8 mouse cellular contexts compared by ENCODE assay signal in the genomic region with DNA sequence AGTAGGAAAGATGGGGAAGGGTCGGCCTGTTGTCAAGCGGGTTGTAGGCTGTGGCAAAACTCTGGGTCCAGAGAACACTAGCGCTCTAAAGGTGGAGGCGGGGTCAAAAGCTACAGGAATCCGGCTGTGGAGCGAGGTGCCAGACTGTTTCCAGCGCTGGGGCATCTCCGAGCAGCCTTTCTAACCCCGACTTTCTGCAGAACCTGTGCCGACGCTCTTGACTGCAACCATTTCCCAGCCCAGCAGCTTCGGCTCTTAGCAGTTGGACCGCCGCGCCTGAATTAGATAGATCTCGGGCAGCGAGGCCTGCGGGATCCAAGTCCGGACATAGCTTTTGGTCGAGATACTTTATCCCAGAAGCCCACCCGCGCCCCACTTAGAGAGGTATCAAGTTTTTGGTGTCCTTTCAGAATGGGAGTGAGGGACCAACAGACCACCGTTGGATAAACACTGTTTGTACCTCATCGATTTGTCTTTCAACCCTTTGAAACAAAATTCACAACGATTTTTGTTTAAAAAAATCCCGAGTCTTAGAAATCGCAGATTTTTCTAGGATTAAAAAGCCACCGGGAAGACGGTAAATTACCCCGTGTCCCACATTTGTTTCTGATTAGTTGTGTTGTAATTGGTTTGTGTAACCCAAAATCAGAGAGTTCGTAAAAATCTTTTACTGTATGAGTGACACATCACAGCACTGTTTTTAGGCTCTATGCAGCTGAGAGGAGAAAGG. TPM values are rescaled to one million over a fixed set of nuclear protein-coding genes. Genes with fewer than 3 reads are reported as not detected.
DNase-seq lines count a peak whose midpoint lies in the region; ATAC-seq lines count a peak whose summit lies in the region.

No protein-coding gene starts in this region.

- peaks cover 81% of the 10 kb centered on the region for H3K27me3 ChIP-seq in liver, embryonic 11.5 days (replicated peaks; ENCODE audit: control insufficient read depth, insufficient read depth, low read length)
- H3K27me3 ChIP-seq in embryonic facial prominence, embryonic 11.5 days (ENCODE audit: control insufficient read depth, insufficient read depth, low read length), result peaks cover 41% of the 10 kb centered on the region
- H3K27me3 ChIP-seq in hindbrain, embryonic 14.5 days (ENCODE audit: control insufficient read depth, insufficient read depth, low read length), result peaks cover 84% of the 10 kb centered on the region
- H3K27me3 ChIP-seq in midbrain, embryonic 13.5 days, result peaks cover 87% of the 10 kb centered on the region

- no peaks in the 10 kb centered on the region for H3K9me3 ChIP-seq in liver, embryonic 11.5 days (ENCODE audit: control insufficient read depth, low read length)
- no peaks in the 10 kb centered on the region for H3K9me3 ChIP-seq in embryonic facial prominence, embryonic 11.5 days (replicated peaks; ENCODE audit: control insufficient read depth, low read length)
- H3K9me3 ChIP-seq in hindbrain, embryonic 14.5 days (ENCODE audit: control insufficient read depth, low read length), result no peaks in the 10 kb centered on the region
- no peaks in the 10 kb centered on the region for H3K9me3 ChIP-seq in midbrain, embryonic 13.5 days

- H3K9ac ChIP-seq in liver, embryonic 11.5 days (ENCODE audit: low read depth, low read length), result no peak overlapping the region
- peak overlapping the region; percentile 26 for H3K9ac ChIP-seq in embryonic facial prominence, embryonic 11.5 days (replicated peaks; ENCODE audit: low read length)
- H3K9ac ChIP-seq in hindbrain, embryonic 14.5 days, result no peak overlapping the region
- H3K9ac ChIP-seq in midbrain, embryonic 13.5 days (replicated peaks), result no peak overlapping the region

- H3K27ac ChIP-seq in liver, embryonic 11.5 days (ENCODE audit: low read depth, low read length), result no peak overlapping the region
- no peak overlapping the region for H3K27ac ChIP-seq in embryonic facial prominence, embryonic 11.5 days (replicated peaks; ENCODE audit: low read depth, low read length)
- no peak overlapping the region for H3K27ac ChIP-seq in hindbrain, embryonic 14.5 days
- no peak overlapping the region for H3K27ac ChIP-seq in midbrain, embryonic 13.5 days

- no peaks in the 10 kb centered on the region for H3K36me3 ChIP-seq in liver, embryonic 11.5 days (ENCODE audit: control insufficient read depth, insufficient read depth, low read length)
- no peaks in the 10 kb centered on the region for H3K36me3 ChIP-seq in embryonic facial prominence, embryonic 11.5 days (replicated peaks; ENCODE audit: control insufficient read depth, insufficient read depth, low read depth, low read length)
- no peaks in the 10 kb centered on the region for H3K36me3 ChIP-seq in hindbrain, embryonic 14.5 days (replicated peaks; ENCODE audit: control insufficient read depth, insufficient read depth)
- no peaks in the 10 kb centered on the region for H3K36me3 ChIP-seq in midbrain, embryonic 13.5 days

- H3K4me1 ChIP-seq in liver, embryonic 11.5 days (replicated peaks; ENCODE audit: control insufficient read depth, insufficient read depth, low read length), result peaks cover 9% of the 10 kb centered on the region; the same call in 1 of the 2 replicates
- H3K4me1 ChIP-seq in embryonic facial prominence, embryonic 11.5 days (ENCODE audit: control insufficient read depth, insufficient read depth, low read length), result peaks cover 6% of the 10 kb centered on the region
- 0 out of 2 replicates have a peak, but pooled peaks cover 4% of the 10 kb centered on the region for H3K4me1 ChIP-seq in hindbrain, embryonic 14.5 days (replicated peaks; ENCODE audit: control insufficient read depth, insufficient read depth, low read length)
- peaks cover 34% of the 10 kb centered on the region for H3K4me1 ChIP-seq in midbrain, embryonic 13.5 days (replicated peaks)

- no peak for DNase-seq in liver, embryonic 11.5 days (ENCODE audit: low spot score)
- no peak for DNase-seq in liver
- DNase-seq in embryonic facial prominence, embryonic 11.5 days (ENCODE audit: low spot score), result peak; percentile 56
- peak; percentile 34 for DNase-seq in hindbrain, embryonic 14.5 days (ENCODE audit: low spot score)
- no peak for DNase-seq in urinary bladder, postnatal 36 days (ENCODE audit: low spot score in 2 of 2)
- no peak for DNase-seq in thymus, adult 18-20 months
- no peak for DNase-seq in frontal cortex, adult 2 months (ENCODE audit: extremely low spot score in 1 of 2, low spot score in 1 of 2)

- 3% methylated on average over 31 of the region's 31 CpGs for WGBS in liver, embryonic 11.5 days
- 2% methylated on average over 31 of the region's 31 CpGs for whole genome bisulfite sequencing in embryonic facial prominence, embryonic 11.5 days
- WGBS in hindbrain, embryonic 14.5 days, result 1% methylated on average over 31 of the region's 31 CpGs
- 2% methylated on average over 31 of the region's 31 CpGs for WGBS in midbrain, embryonic 13.5 days

- H3K4me3 ChIP-seq in liver, embryonic 11.5 days (ENCODE audit: low read depth, low read length), result peak overlapping the region; percentile 52; the same call in 1 of the 2 replicates
- peak overlapping the region; percentile 24 for H3K4me3 ChIP-seq in embryonic facial prominence, embryonic 11.5 days (ENCODE audit: low read depth, low read length)
- peak overlapping the region; percentile 29; the same call in 1 of the 2 replicates for H3K4me3 ChIP-seq in hindbrain, embryonic 14.5 days (replicated peaks; ENCODE audit: low read length)
- H3K4me3 ChIP-seq in midbrain, embryonic 13.5 days (replicated peaks), result peak overlapping the region; percentile 43

- no peak for ATAC-seq in liver, embryonic 11.5 days (replicated peaks; ENCODE audit: low FRiP score)
- ATAC-seq in embryonic facial prominence, embryonic 11.5 days (replicated peaks; ENCODE audit: insufficient number of reproducible peaks, low FRiP score, low TSS enrichment, low read depth), result no peak
- ATAC-seq in hindbrain, embryonic 14.5 days (ENCODE audit: low FRiP score), result no peak
- no peak for ATAC-seq in midbrain, embryonic 13.5 days

- peak overlapping the region; percentile 78 for H3K4me2 ChIP-seq in liver, embryonic 11.5 days
- H3K4me2 ChIP-seq in embryonic facial prominence, embryonic 11.5 days (ENCODE audit: low read depth, low read length), result peak overlapping the region; percentile 29
- H3K4me2 ChIP-seq in hindbrain, embryonic 14.5 days (replicated peaks), result peak overlapping the region; percentile 46; the same call in 1 of the 2 replicates
- peak overlapping the region; percentile 63 for H3K4me2 ChIP-seq in midbrain, embryonic 13.5 days (replicated peaks)

RNA-seq across cellular contexts. Expression of a gene that starts 1.4 kb away (rescaled TPM):
- polyA plus RNA-seq in liver, embryonic 11.5 days (2014; fragmentation: Nextera tagmentation; extraction: Ambion mirVana), result 2.1 TPM in 2 replicates
- 23.3 and 30.6 TPM in 2 replicates for polyA plus RNA-seq in embryonic facial prominence, embryonic 11.5 days (2014; fragmentation: Nextera tagmentation; extraction: Ambion mirVana)
- polyA plus RNA-seq in hindbrain, embryonic 14.5 days (2014; fragmentation: Nextera tagmentation; extraction: Ambion mirVana), result 1.9 and 3.0 TPM in 2 replicates
- 2.5 and 3.3 TPM in 2 replicates for polyA plus RNA-seq in midbrain, embryonic 13.5 days (2015; fragmentation: Nextera tagmentation; extraction: Ambion mirVana)
- not detected in 2 replicates for polyA plus RNA-seq in frontal cortex, adult 2 months (2012; rRNA removed)

RNA-seq across cellular contexts. Expression of a gene that starts 27.8 kb away (rescaled TPM):
- 195 and 217 TPM in 2 replicates for polyA plus RNA-seq in liver, embryonic 11.5 days (2014; fragmentation: Nextera tagmentation; extraction: Ambion mirVana)
- 174 and 187 TPM in 2 replicates for polyA plus RNA-seq in embryonic facial prominence, embryonic 11.5 days (2014; fragmentation: Nextera tagmentation; extraction: Ambion mirVana)
- polyA plus RNA-seq in hindbrain, embryonic 14.5 days (2014; fragmentation: Nextera tagmentation; extraction: Ambion mirVana), result 94.5 and 99.0 TPM in 2 replicates
- 89.2 and 94.6 TPM in 2 replicates for polyA plus RNA-seq in midbrain, embryonic 13.5 days (2015; fragmentation: Nextera tagmentation; extraction: Ambion mirVana)
- 37.7 and 48.5 TPM in 2 replicates for polyA plus RNA-seq in frontal cortex, adult 2 months (2012; rRNA removed)

Comparison
In these comparisons a context has a peak if more than half of its experiments do, and no peak if none do; other contexts are left out.
1. DNase-seq: peak in embryonic facial prominence, embryonic 11.5 days (single experiment) and hindbrain, embryonic 14.5 days (single experiment); none in liver, embryonic 11.5 days (single experiment), liver (single experiment), urinary bladder, postnatal 36 days (0 of 2), thymus, adult 18-20 months (0 of 2) and frontal cortex, adult 2 months (0 of 2).
2. Peak in every context shown above with its lines, with median percentiles within 50 percentile points of each other: H3K4me2 ChIP-seq and H3K4me3 ChIP-seq.